Mouse (Mus musculus): ENCODE results near the gene Cyp2f2.

DNA sequence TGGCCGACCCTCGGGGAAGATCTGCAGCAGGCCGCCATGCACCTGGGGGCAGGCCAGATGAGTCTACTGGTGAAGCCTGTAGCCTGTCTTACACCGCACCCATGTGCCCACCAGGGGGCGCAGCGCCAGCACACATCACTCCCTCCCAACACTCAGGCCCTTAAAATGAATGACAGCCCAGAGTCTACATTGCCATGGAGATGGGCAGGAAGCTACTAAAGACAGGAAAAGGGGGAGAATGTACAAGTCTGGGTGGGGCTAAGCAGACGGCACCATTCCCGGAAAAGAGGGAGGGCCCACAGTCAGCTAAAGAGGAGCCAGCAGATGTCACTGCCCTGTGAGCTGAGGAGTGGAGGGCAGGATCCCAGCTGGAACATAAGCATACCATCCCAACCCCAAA lies 40.2 kb downstream of the Cyp2f2 start:
- TF ChIP-seq EP300 (IDR thresholded peaks at IDR 0.05), result peak; percentile 86
- TF ChIP-seq CTCF (IDR thresholded peaks at IDR 0.05), result peak; percentile 99
